Mouse (Mus musculus) liver, embryonic 15.5 days (tissue): ENCODE data around the gene Col23a1. TPM values are rescaled to one million over a fixed set of nuclear protein-coding genes. Genes with fewer than 3 reads are reported as not detected.
A peak's percentile ranks its signal among the peaks of the same experiment; 100 is the strongest.

Experiments used
- ATAC-seq: fragments of 200-750 bp; cut with Nextera tagmentation; 2 replicates; pipeline ENCODE4 v1.8.0; 2017; ENCODE audit warnings: moderate number of reproducible peaks, mild to moderate bottlenecking, moderate library complexity; ENCODE audit not compliant: insufficient read depth
- H3K27ac ChIP-seq: fragments of 300-500 bp; sonication (generic); replicated peaks from 2 replicates; pipeline ENCODE4 v1.5.1; 2015; ENCODE audit warnings: mild to moderate bottlenecking, inconsistent platforms
- H3K27me3 ChIP-seq: fragments of 300-500 bp; sonication (generic); 2 replicates; pipeline ENCODE4 v1.6.1; 2015; ENCODE audit warnings: mild to moderate bottlenecking, inconsistent platforms
- H3K36me3 ChIP-seq: fragments of 300-500 bp; sonication (generic); replicated peaks from 2 replicates; pipeline ENCODE4 v1.6.1; 2015; ENCODE audit warnings: moderate library complexity, mild to moderate bottlenecking, inconsistent platforms
- H3K4me1 ChIP-seq: fragments of 300-500 bp; sonication (generic); replicated peaks from 2 replicates; pipeline ENCODE4 v1.6.1; 2015; ENCODE audit warnings: inconsistent platforms
- H3K4me2 ChIP-seq: fragments of 300-500 bp; sonication (generic); 2 replicates; pipeline ENCODE4 v1.6.1; 2015; ENCODE audit warnings: moderate library complexity, mild to moderate bottlenecking, inconsistent platforms
- H3K4me3 ChIP-seq: fragments of 300-500 bp; sonication (generic); replicated peaks from 2 replicates; pipeline ENCODE4 v1.5.1; 2015; ENCODE audit warnings: mild to moderate bottlenecking, inconsistent platforms
- H3K9ac ChIP-seq: fragments of 300-500 bp; sonication (generic); 2 replicates; pipeline ENCODE4 v1.6.1; 2015; ENCODE audit warnings: moderate library complexity, mild to moderate bottlenecking, inconsistent platforms
- H3K9me3 ChIP-seq: fragments of 300-500 bp; sonication (generic); replicated peaks from 2 replicates; pipeline ENCODE4 v1.6.1; 2016; ENCODE audit warnings: inconsistent platforms
- WGBS: fragments of 180-500 bp; shearing (Covaris S2); methylation state at CpG from one replicate; pipeline ENCODE4 v1.1.7; 2015; ENCODE audit warnings: mixed read lengths; ENCODE audit not compliant: insufficient replicate concordance; 5-methylcytosine and 5-hydroxymethylcytosine counted together
- polyA plus RNA-seq: library from polyadenylated mRNA; unstranded; fragments of >200 nt; fragmentation: Nextera tagmentation; extraction: Ambion mirVana; gene quantifications from 2 replicates; pipeline ENCODE4 v1.2.1, GENCODE M21; 2015

The Col23a1 gene
- 0.17 and 0.25 TPM in 2 replicates for polyA plus RNA-seq

GRCm38 (mm10) chr11:51289564-51290041 lies at the start of gene Col23a1:
Gene Col23a1, plus strand, starts transcription at chr11:51289920.
- ATAC-seq = peak; percentile 64
- no peaks in the 10 kb centered on the region for H3K9me3 ChIP-seq
- 0 out of 2 replicates have a peak within 1 kb of the TSS, but pooled peaks have one; percentile 27 for H3K9ac ChIP-seq
- H3K36me3 ChIP-seq = peaks cover under 1% of the 10 kb centered on the region; the same call in 1 of the 2 replicates
- H3K4me1 ChIP-seq = peaks cover 7% of the 10 kb centered on the region
- WGBS = under 1% methylated on average over 36 of the region's 38 CpGs
- peaks cover 54% of the 10 kb centered on the region for H3K27me3 ChIP-seq
- no peak within 1 kb of the TSS for H3K27ac ChIP-seq
- H3K4me2 ChIP-seq = peak within 1 kb of the TSS; percentile 79
- H3K4me3 ChIP-seq = peak within 1 kb of the TSS; percentile 59

- H3K4me2 ChIP-seq = no peak overlapping the region
- H3K36me3 ChIP-seq = no peaks in the 10 kb centered on the region
- 50% methylated on average over 2 of the region's 2 CpGs for WGBS
- ATAC-seq = no peak
- no peaks in the 10 kb centered on the region for H3K4me1 ChIP-seq
- no peaks in the 10 kb centered on the region for H3K27me3 ChIP-seq
- H3K9ac ChIP-seq = no peak overlapping the region
- no peak overlapping the region for H3K27ac ChIP-seq
- H3K9me3 ChIP-seq = no peaks in the 10 kb centered on the region
- no peak overlapping the region for H3K4me3 ChIP-seq
Observed at GRCm38 (mm10) chr11:51242897-51243296, 46.8 kb upstream of the Col23a1 start.

GRCm38 (mm10) chr11:51257006-51257405 lies 32.7 kb upstream of the Col23a1 start:
- Histone ChIP-seq H3K9ac (no peak overlapping the region), H3K27ac (no peak overlapping the region), H3K4me1 (peaks cover 8% of the 10 kb centered on the region), H3K4me2 (no peak overlapping the region), H3K27me3 (peaks cover 10% of the 10 kb centered on the region), H3K9me3 (no peaks in the 10 kb centered on the region), H3K4me3 (no peak overlapping the region), H3K36me3 (no peaks in the 10 kb centered on the region)
- no peak for ATAC-seq
- WGBS = 55% methylated on average over 4 of the region's 4 CpGs

- no peak for ATAC-seq
- Histone ChIP-seq H3K4me1 (peaks cover 39% of the 10 kb centered on the region), H3K36me3 (peaks cover 5% of the 10 kb centered on the region), H3K27me3 (peaks cover 10% of the 10 kb centered on the region), H3K9ac (peak within 1 kb of the TSS; percentile 70), H3K4me2 (peak within 1 kb of the TSS; percentile 95), H3K4me3 (peak within 1 kb of the TSS; percentile 79), H3K9me3 (no peaks in the 10 kb centered on the region), H3K27ac (peak within 1 kb of the TSS; percentile 94)
- WGBS = 50% methylated on average over 3 of the region's 3 CpGs
Observed at GRCm38 (mm10) chr11:51261680-51262219, 28.0 kb upstream of the Col23a1 start, which contains the start of gene Clk4. Gene Clk4, plus strand, starts transcription at chr11:51261730.

DNA sequence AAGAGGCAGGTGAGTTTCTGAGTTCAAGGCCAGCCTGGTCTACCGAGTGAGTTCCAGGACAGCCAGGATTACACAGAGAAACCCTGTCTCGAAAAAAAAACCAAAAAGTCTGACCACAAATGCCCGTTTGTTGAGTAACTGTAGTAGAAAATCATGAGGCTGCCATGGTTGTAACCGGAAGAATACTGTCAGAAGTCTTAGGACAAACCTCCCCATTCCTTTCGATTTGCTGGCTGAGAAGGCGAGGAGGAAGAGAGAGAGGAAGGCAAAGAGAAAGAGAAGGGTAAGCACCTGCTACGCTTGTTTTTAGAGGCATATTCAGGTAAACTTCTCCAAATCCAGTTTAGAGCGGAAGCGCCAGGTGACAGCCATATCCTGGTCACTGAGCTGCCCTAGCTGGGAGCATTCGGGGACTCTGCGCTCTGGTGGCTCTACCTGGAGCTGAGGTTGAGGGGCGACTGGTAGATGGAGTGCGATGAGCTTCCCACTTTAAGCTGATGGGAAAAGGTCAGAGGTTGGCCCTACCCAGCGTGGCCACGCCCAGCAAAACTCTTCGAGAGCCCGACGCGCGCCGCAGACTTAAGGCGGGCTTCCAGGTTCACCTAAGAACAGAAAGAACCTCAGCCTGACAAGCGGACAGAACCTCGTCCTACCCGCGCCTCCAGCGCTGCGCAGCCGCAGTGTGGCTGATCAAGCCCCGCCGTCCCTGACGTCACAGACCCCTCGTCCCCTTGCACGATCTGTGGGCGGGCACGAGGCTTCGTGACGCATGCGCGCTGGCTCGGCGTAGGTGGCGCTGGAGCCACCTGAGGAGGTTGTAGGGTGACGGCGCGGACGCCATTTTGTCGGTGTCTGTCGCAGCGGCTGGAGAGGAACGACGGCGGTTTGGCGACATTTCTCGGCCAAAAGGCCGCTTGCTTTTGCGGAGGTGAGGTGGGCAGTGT lies 27.1 kb upstream of the Col23a1 start, which contains the start of gene BC049762:
Gene BC049762, minus strand, starts transcription at position 705 of the 944 bp plus-strand sequence.
- Histone ChIP-seq H3K4me3 (peak within 1 kb of the TSS; percentile 79), H3K9ac (peak within 1 kb of the TSS; percentile 99), H3K27ac (peak within 1 kb of the TSS; percentile 94), H3K4me2 (peak within 1 kb of the TSS; percentile 95), H3K4me1 (peaks cover 42% of the 10 kb centered on the region), H3K36me3 (peaks cover 14% of the 10 kb centered on the region), H3K9me3 (no peaks in the 10 kb centered on the region), H3K27me3 (peaks cover 10% of the 10 kb centered on the region)
- ATAC-seq = peak; percentile 96
- WGBS = 4% methylated on average over 57 of the region's 57 CpGs

GRCm38 (mm10) chr11:51263286-51263831 lies 26.4 kb upstream of the Col23a1 start:
- peak; percentile 49 for ATAC-seq
- H3K4me3 ChIP-seq = peak overlapping the region; percentile 79
- under 1% methylated on average over 50 of the region's 50 CpGs for WGBS

DNA sequence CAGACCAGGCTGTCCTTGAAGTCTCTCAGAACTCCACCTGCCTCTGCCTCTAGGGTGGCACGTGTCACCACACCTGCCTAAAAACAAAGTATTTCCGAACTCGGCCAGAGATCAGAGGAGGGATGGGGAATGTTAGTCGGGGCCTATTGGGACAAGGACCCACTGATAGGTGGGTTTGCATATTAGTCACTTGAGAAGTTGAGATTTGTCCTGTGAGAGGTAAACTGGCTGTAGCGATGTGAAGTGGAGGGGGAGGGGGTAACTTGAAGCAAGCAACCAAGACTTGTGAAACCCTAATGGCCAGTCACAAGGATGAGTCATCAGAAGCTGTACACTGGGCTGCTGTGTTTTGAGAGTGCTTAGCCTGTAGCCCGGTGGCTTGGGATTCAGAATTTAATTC lies 25.4 kb upstream of the Col23a1 start:
- no peaks in the 10 kb centered on the region for H3K9me3 ChIP-seq
- no peak for ATAC-seq

More at GRCm38 (mm10) chr11:51263286-51263831, 26.4 kb upstream of the Col23a1 start:
- peaks cover 42% of the 10 kb centered on the region for H3K4me1 ChIP-seq
- peak overlapping the region; percentile 95 for H3K4me2 ChIP-seq
- H3K9me3 ChIP-seq = no peaks in the 10 kb centered on the region
- H3K27ac ChIP-seq = peak overlapping the region; percentile 94
- peaks cover 17% of the 10 kb centered on the region for H3K36me3 ChIP-seq
- H3K9ac ChIP-seq = peak overlapping the region; percentile 99
- H3K27me3 ChIP-seq = peaks cover 10% of the 10 kb centered on the region

GRCm38 (mm10) chr11:51265326-51265725 lies 24.4 kb upstream of the Col23a1 start:
- 41% methylated on average over 3 of the region's 3 CpGs for WGBS
- peaks cover 31% of the 10 kb centered on the region for H3K36me3 ChIP-seq
- H3K9ac ChIP-seq = peak overlapping the region; percentile 99; the same call in 1 of the 2 replicates
- peak overlapping the region; percentile 95 for H3K4me2 ChIP-seq
- peak overlapping the region; percentile 94; the same call in 1 of the 2 replicates for H3K27ac ChIP-seq
- no peak for ATAC-seq
- H3K4me3 ChIP-seq = peak overlapping the region; percentile 79
- H3K4me1 ChIP-seq = peaks cover 42% of the 10 kb centered on the region
- H3K27me3 ChIP-seq = no peaks in the 10 kb centered on the region
- no peaks in the 10 kb centered on the region for H3K9me3 ChIP-seq

More for the DNA sequence above, 25.4 kb upstream of the Col23a1 start:
- Histone ChIP-seq H3K36me3 (peaks cover 23% of the 10 kb centered on the region), H3K9ac (peak overlapping the region; percentile 99), H3K4me1 (peaks cover 42% of the 10 kb centered on the region), H3K4me3 (peak overlapping the region; percentile 79), H3K27ac (peak overlapping the region; percentile 94), H3K4me2 (peak overlapping the region; percentile 95), H3K27me3 (peaks cover 9% of the 10 kb centered on the region)
- 7% methylated on average over 6 of the region's 6 CpGs for WGBS

GRCm38 (mm10) chr11:51274418-51274817 lies 15.3 kb upstream of the Col23a1 start:
- Histone ChIP-seq H3K36me3 (peaks cover 87% of the 10 kb centered on the region), H3K27me3 (no peaks in the 10 kb centered on the region), H3K27ac (no peak overlapping the region), H3K4me2 (no peak overlapping the region), H3K4me1 (no peaks in the 10 kb centered on the region), H3K4me3 (no peak overlapping the region), H3K9me3 (no peaks in the 10 kb centered on the region), H3K9ac (no peak overlapping the region)
- no peak for ATAC-seq
- WGBS = 81% methylated on average over 1 of the region's 1 CpGs

DNA sequence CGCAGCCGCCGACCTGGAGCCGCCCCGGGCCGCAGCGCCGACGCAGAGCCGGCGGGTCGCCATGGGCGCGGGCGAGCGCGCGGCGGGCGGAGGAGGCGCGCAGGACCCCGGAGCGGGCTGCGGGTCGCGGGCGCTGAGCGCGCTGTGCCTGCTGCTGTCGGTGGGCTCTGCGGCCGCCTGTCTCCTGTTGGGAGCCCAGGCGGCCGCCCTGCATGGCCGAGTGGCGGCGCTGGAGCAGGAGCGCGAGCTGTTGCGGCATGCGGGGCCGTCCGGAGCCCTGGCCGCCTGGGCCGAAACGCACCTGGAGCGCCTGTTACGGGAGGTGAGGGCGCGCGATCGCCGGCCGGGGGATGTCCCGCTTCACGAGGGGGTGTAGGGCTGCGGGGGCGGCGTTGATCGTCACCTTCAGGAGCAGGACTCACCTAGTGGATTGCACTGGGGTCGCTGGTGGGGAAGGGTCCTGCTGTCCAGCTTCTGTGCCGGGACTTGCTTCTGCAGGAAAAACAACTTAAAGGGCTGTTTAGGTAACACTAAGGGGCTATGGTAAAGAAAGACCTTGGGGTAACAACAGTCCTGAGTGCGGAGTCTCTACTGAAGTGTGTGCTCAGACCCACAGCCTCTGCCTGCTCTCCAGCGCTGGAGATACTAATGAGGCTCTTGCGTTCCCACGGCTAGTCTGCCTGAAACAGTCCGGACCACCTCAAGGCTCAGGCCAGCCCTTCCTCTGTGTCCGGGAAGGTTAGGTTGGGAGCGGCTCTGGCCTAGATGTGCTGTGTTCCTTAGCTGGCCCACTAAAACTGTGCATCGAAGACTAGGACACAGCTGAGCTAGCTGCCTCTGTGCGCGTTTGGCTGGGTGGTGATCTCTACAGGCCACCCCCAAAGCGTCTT lies 591 bp downstream of the Col23a1 start:
- Histone ChIP-seq H3K36me3 (no peaks in the 10 kb centered on the region), H3K4me3 (peak overlapping the region; percentile 59), H3K27me3 (peaks cover 54% of the 10 kb centered on the region), H3K27ac (no peak overlapping the region), H3K9me3 (no peaks in the 10 kb centered on the region), H3K4me2 (peak overlapping the region; percentile 79), H3K9ac (0 out of 2 replicates have a peak overlapping the region, but pooled peaks have one; percentile 27), H3K4me1 (peaks cover 7% of the 10 kb centered on the region)
- ATAC-seq = peak; percentile 37
- 4% methylated on average over 62 of the region's 74 CpGs for WGBS
